Mouse (Mus musculus) heart, adult 18-20 months (tissue): ENCODE measurements around the gene Tspan15. TPM values are rescaled to one million over a fixed set of nuclear protein-coding genes. Genes with fewer than 3 reads are reported as not detected.

ENCODE experiments used
- DNase-seq, 2 experiments: peaks; one replicate each; pipeline ENCODE4 v3.0.0; 2021 to 2022; ENCODE audit warnings: mixed read lengths in 1 of 2
- long read RNA-seq, 2 experiments: library from polyadenylated mRNA; stranded (forward); transcript quantifications; one replicate each; pipeline ENCODE4 v2.0.0; 2021
- total RNA-seq, 2 experiments: library from RNA; stranded (reverse); gene quantifications; 2 replicates each; pipeline ENCODE4 v1.2.3; 2021

Tspan15 gene
- total RNA-seq = 1 to 10 TPM; 6.6 to 8.8 TPM
- long read RNA-seq, experiment 1, transcript Tspan15-201 (8 exons, 3,638 nt) = major isoform, 15 of 17 reads
- long read RNA-seq, experiment 1, partial matches to known transcripts = 1 of 17 reads
- long read RNA-seq, experiment 1, other reads (novel, unspliced or antisense) = 1 of 17 reads
- long read RNA-seq, experiment 2, partial matches to known transcripts = 0 of 3 reads
- long read RNA-seq, experiment 2, other reads (novel, unspliced or antisense) = 2 of 3 reads

GRCm38 (mm10) chr10:62230708-62231394 lies at the start of gene Tspan15:
Gene Tspan15 (minus strand): TSS chr10:62231251.
- peak; percentile 95 for DNase-seq

GRCm38 (mm10) chr10:62279671-62280070 lies 48.6 kb upstream of the Tspan15 start:
- DNase-seq = no peak

- DNase-seq = no peak
Observed at GRCm38 (mm10) chr10:62279066-62279465, 48.0 kb upstream of the Tspan15 start.

GRCm38 (mm10) chr10:62277499-62278293 lies 46.6 kb upstream of the Tspan15 start:
- DNase-seq = no peak

GRCm38 (mm10) chr10:62275235-62275634 lies 44.2 kb upstream of the Tspan15 start:
- DNase-seq = peak; percentile 73 to 95

- DNase-seq = no peak
Observed at GRCm38 (mm10) chr10:62269278-62269677, 38.2 kb upstream of the Tspan15 start.

- DNase-seq = no peak
Observed at GRCm38 (mm10) chr10:62264299-62264698, 33.2 kb upstream of the Tspan15 start.

GRCm38 (mm10) chr10:62261115-62261886 lies 30.2 kb upstream of the Tspan15 start:
- peak; percentile 40 to 59 for DNase-seq

GRCm38 (mm10) chr10:62258298-62258697 lies 27.2 kb upstream of the Tspan15 start:
- no peak for DNase-seq

GRCm38 (mm10) chr10:62252496-62253235 lies 21.6 kb upstream of the Tspan15 start:
- no peak for DNase-seq

- DNase-seq = no peak
Observed at GRCm38 (mm10) chr10:62252000-62252488, 21.0 kb upstream of the Tspan15 start, which contains the start of gene Tacr2. Gene Tacr2 (plus strand): TSS chr10:62252438.

GRCm38 (mm10) chr10:62247815-62248214 lies 16.8 kb upstream of the Tspan15 start:
- no peak for DNase-seq

- DNase-seq = no peak
Observed at GRCm38 (mm10) chr10:62247156-62247555, 16.1 kb upstream of the Tspan15 start.

- DNase-seq = no peak
Observed at GRCm38 (mm10) chr10:62244067-62244466, 13.0 kb upstream of the Tspan15 start.

- DNase-seq = peak; percentile 56 to 74
Observed at GRCm38 (mm10) chr10:62242896-62243295, 11.8 kb upstream of the Tspan15 start.

- DNase-seq = no peak
Observed at GRCm38 (mm10) chr10:62242358-62242757, 11.3 kb upstream of the Tspan15 start.

GRCm38 (mm10) chr10:62239270-62239669 lies 8.2 kb upstream of the Tspan15 start:
- peak; percentile 40 to 59 for DNase-seq

GRCm38 (mm10) chr10:62238688-62239087 lies 7.6 kb upstream of the Tspan15 start:
- no peak for DNase-seq

- DNase-seq = no peak
Observed at GRCm38 (mm10) chr10:62237205-62237604, 6.2 kb upstream of the Tspan15 start.

GRCm38 (mm10) chr10:62236165-62236564 lies 5.1 kb upstream of the Tspan15 start:
- DNase-seq = no peak

- peak in 1 of 2 experiments; percentile 43 for DNase-seq
Observed at GRCm38 (mm10) chr10:62231811-62232210, 760 bp upstream of the Tspan15 start.
